Mouse (Mus musculus) stomach, embryonic 15.5 days (tissue): ENCODE measurements at regions not wholly inside any gene's neighbourhood (a gene's known extent, or its start where the extent isn't known, plus 50 kb on each side); places are given as distances from the start of the nearest gene placed in this dataset.

Experiments
- ATAC-seq: fragments of 200-750 bp; cut with Nextera tagmentation; 2 replicates; pipeline ENCODE4 v1.8.0; 2017; ENCODE audit warnings: low read depth, moderate number of reproducible peaks, moderate TSS enrichment; ENCODE audit not compliant: insufficient read depth, low FRiP score
- H3K27ac ChIP-seq: fragments of 300-500 bp; sonication (generic); 2 replicates; pipeline ENCODE4 v1.5.1; 2015; ENCODE audit warnings: mild to moderate bottlenecking, inconsistent platforms
- H3K27me3 ChIP-seq: fragments of 300-500 bp; sonication (generic); replicated peaks from 2 replicates; pipeline ENCODE4 v1.6.1; 2015; ENCODE audit warnings: inconsistent platforms
- H3K36me3 ChIP-seq: fragments of 300-500 bp; sonication (generic); 2 replicates; pipeline ENCODE4 v1.6.1; 2015; ENCODE audit warnings: inconsistent platforms
- H3K4me1 ChIP-seq: fragments of 300-500 bp; sonication (generic); 2 replicates; pipeline ENCODE4 v1.6.1; 2015; ENCODE audit warnings: inconsistent platforms
- H3K4me2 ChIP-seq: fragments of 300-500 bp; sonication (generic); 2 replicates; pipeline ENCODE4 v1.6.1; 2015; ENCODE audit warnings: mild to moderate bottlenecking, inconsistent platforms
- H3K4me3 ChIP-seq: fragments of 300-500 bp; sonication (generic); replicated peaks from 2 replicates; pipeline ENCODE4 v1.5.1; 2015; ENCODE audit warnings: inconsistent platforms
- H3K9ac ChIP-seq: fragments of 300-500 bp; sonication (generic); 2 replicates; pipeline ENCODE4 v1.6.1; 2015; ENCODE audit warnings: inconsistent platforms
- H3K9me3 ChIP-seq: fragments of 300-500 bp; sonication (generic); 2 replicates; pipeline ENCODE4 v1.6.1; 2016; ENCODE audit warnings: inconsistent platforms
- WGBS: fragments of 180-500 bp; shearing (Covaris S2); methylation state at CpG from one replicate; pipeline ENCODE4 v1.1.7; 2015; 5-methylcytosine and 5-hydroxymethylcytosine counted together

DNA sequence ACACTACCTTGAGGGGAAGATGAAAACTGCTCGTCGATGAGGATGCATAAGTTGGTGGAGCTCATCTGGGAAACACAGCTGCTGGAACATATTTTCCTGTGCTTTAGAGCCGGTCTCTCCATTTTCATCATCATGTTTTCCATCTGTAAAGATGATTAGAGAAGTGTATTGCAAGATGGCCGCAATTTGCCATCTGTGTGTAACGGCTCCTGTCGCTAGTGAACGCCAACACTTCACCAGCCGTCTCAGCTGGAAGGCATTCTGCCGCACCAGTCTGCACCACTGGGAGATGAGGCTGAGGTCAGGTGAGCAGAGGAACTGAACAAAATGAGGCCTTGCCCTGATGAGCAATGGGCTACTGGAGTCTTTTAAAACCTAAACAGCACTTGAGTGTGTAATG is 57.4 kb downstream of the Gm21962 start:
- Histone ChIP-seq H3K27ac (no peak overlapping the region), H3K9me3 (no peaks in the 10 kb centered on the region), H3K4me2 (no peak overlapping the region), H3K36me3 (no peaks in the 10 kb centered on the region), H3K27me3 (no peaks in the 10 kb centered on the region), H3K9ac (no peak overlapping the region), H3K4me1 (no peaks in the 10 kb centered on the region), H3K4me3 (no peak overlapping the region)
- ATAC-seq = no peak
- 90% methylated on average over 9 of the region's 9 CpGs for WGBS

DNA sequence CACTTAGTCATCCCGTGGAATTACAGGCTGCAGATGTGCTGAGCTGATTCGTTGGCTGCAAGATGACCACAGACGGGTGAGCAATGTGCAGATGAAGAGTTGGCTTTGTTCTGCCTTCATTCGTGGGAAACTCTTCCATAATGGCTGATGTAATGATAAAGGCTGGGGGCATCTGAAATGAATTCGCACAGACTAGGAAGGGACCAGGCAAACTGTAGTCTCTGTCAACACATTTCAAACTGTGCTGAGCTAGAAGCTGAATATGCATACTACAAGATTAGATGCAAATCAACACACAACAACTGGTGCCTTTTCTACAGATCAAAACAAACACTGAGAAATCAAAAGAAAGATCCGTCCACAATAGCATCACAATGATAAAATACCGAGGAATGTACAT is 58.1 kb downstream of the Gm21962 start:
- Histone ChIP-seq H3K27ac (no peak overlapping the region), H3K4me2 (no peak overlapping the region), H3K4me1 (no peaks in the 10 kb centered on the region), H3K4me3 (no peak overlapping the region), H3K27me3 (no peaks in the 10 kb centered on the region), H3K36me3 (no peaks in the 10 kb centered on the region), H3K9ac (no peak overlapping the region), H3K9me3 (no peaks in the 10 kb centered on the region)
- no peak for ATAC-seq
- WGBS = 64% methylated on average over 7 of the region's 7 CpGs

GRCm38 (mm10) chr3:137737222-137737800 is 66.0 kb downstream of the Gm21962 start:
- H3K4me2 ChIP-seq = no peak overlapping the region
- no peaks in the 10 kb centered on the region for H3K4me1 ChIP-seq
- 62% methylated on average over 12 of the region's 12 CpGs for whole genome bisulfite sequencing
- ATAC-seq = no peak
- no peak overlapping the region for H3K9ac ChIP-seq
- H3K27ac ChIP-seq = no peak overlapping the region
- no peak overlapping the region for H3K4me3 ChIP-seq
- no peaks in the 10 kb centered on the region for H3K36me3 ChIP-seq
- H3K27me3 ChIP-seq = no peaks in the 10 kb centered on the region
- no peaks in the 10 kb centered on the region for H3K9me3 ChIP-seq

GRCm38 (mm10) chr3:137741528-137741927 is 70.2 kb downstream of the Gm21962 start:
- Histone ChIP-seq H3K27ac (no peak overlapping the region), H3K36me3 (no peaks in the 10 kb centered on the region), H3K4me1 (no peaks in the 10 kb centered on the region), H3K4me3 (no peak overlapping the region), H3K9me3 (no peaks in the 10 kb centered on the region), H3K27me3 (no peaks in the 10 kb centered on the region), H3K4me2 (no peak overlapping the region), H3K9ac (no peak overlapping the region)
- no peak for ATAC-seq
- WGBS = 84% methylated on average over 9 of the region's 9 CpGs

DNA sequence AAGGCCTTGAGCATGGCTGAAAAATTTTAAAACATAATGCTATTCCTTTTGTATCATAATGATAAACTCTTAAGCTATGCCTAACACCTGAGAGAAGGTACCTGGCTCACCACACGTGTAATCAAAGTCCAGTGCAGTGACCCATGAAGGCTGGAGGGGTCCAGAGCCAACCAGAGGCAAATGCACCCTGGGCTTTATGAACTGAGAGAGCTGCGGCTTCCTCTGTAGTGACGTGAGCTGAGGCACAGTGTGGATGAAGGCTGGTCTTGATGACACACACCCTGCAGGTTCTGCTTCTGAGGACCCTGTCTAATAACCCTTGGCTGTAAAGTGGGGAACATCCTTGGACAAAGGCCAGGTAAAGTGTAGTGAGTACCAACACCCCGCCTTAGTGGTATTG is 70.8 kb downstream of the Gm21962 start:
- Histone ChIP-seq H3K27ac (no peak overlapping the region), H3K27me3 (no peaks in the 10 kb centered on the region), H3K9me3 (no peaks in the 10 kb centered on the region), H3K36me3 (no peaks in the 10 kb centered on the region), H3K4me3 (no peak overlapping the region), H3K9ac (no peak overlapping the region), H3K4me1 (no peaks in the 10 kb centered on the region), H3K4me2 (no peak overlapping the region)
- no peak for ATAC-seq
- WGBS = 75% methylated on average over 4 of the region's 4 CpGs

DNA sequence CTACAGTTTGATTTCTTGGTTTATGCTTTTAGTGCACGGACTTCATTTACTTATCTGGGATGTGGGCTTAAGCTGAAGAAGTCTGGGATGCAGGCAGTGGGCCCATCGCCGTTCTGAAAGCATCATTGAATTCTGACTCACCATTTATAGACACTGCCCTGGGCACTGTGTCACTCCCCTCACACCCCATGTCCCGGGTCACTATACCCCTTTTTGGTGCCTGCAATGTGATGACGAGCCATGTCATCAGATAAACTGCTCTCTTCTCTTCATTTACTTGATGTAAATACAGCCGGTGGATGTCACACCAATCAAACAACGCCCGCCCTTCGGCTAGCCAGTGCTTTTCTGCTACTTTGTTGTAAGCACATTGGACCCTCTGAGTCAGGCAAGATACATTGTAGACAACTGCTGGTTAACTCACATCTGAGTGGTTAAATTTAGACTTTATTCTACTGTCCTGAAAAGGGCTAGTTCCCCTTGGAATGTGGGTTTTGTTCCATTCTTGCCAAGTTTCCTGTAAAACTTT is 80.5 kb downstream of the Gm21962 start:
- Histone ChIP-seq H3K4me1 (peaks cover 8% of the 10 kb centered on the region; the same call in 1 of the 2 replicates), H3K9me3 (no peaks in the 10 kb centered on the region), H3K36me3 (no peaks in the 10 kb centered on the region), H3K27ac (no peak overlapping the region), H3K4me2 (no peak overlapping the region), H3K27me3 (no peaks in the 10 kb centered on the region), H3K9ac (no peak overlapping the region), H3K4me3 (no peak overlapping the region)
- no peak for ATAC-seq
- WGBS = 77% methylated on average over 9 of the region's 9 CpGs

DNA sequence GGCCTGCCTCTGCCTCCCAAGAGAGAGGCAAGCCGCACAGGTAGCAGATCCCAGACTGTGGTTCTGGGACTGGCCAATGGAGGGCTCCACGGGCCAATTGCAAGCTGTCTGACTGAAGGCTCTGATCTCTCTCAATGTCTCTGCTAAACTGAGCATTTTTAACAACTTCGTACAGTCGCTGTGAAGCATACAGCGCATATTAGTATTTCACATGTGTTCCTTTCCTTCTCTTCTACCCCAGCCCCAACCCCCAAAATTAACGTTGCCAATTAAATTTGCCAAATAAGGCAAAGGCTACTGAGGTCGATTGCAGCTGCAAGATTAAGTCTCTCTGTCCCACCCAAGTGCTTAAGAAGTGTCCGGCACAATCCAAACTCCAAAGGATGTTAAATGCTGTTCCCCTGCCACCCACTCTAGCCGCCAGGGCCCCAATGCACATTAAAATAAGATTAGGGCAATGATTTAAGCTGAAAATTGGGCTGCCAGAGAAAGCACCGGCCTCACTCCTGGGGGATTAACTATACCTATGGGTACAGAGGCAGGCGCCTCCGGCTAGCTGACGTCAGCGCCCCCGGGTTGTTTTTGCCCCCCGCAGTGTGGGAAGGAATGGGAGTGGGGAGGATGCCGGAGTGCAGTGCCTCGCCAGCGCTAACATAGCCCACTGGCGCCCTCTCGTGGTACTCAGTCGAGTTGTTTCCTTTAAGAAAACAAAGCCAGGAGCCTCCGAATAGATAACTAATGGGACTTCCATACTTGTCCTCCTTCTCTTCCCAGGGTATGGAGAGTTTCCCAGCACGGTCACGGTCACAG is 81.3 kb downstream of the Gm21962 start:
- H3K4me3 ChIP-seq = peak overlapping the region; percentile 41
- WGBS = 21% methylated on average over 25 of the region's 25 CpGs
- peaks cover 8% of the 10 kb centered on the region; the same call in 1 of the 2 replicates for H3K4me1 ChIP-seq
- H3K9ac ChIP-seq = no peak overlapping the region
- no peaks in the 10 kb centered on the region for H3K36me3 ChIP-seq
- ATAC-seq = peak; percentile 59; the same call in 1 of the 2 replicates
- no peaks in the 10 kb centered on the region for H3K9me3 ChIP-seq
- H3K27me3 ChIP-seq = no peaks in the 10 kb centered on the region
- H3K27ac ChIP-seq = no peak overlapping the region
- H3K4me2 ChIP-seq = peak overlapping the region; percentile 73

GRCm38 (mm10) chr3:137753257-137753654 is 81.9 kb downstream of the Gm21962 start:
- no peaks in the 10 kb centered on the region for H3K27me3 ChIP-seq
- H3K36me3 ChIP-seq = no peaks in the 10 kb centered on the region
- ATAC-seq = no peak
- H3K9me3 ChIP-seq = no peaks in the 10 kb centered on the region
- H3K4me1 ChIP-seq = peaks cover 8% of the 10 kb centered on the region; the same call in 1 of the 2 replicates
- WGBS = 41% methylated on average over 7 of the region's 7 CpGs
- no peak overlapping the region for H3K4me3 ChIP-seq
- H3K9ac ChIP-seq = no peak overlapping the region
- H3K4me2 ChIP-seq = peak overlapping the region; percentile 73
- H3K27ac ChIP-seq = no peak overlapping the region

GRCm38 (mm10) chr3:137755391-137755790 is 84.1 kb downstream of the Gm21962 start:
- Histone ChIP-seq H3K27ac (no peak overlapping the region), H3K9me3 (no peaks in the 10 kb centered on the region), H3K36me3 (no peaks in the 10 kb centered on the region), H3K27me3 (no peaks in the 10 kb centered on the region), H3K4me3 (no peak overlapping the region), H3K4me1 (peaks cover 8% of the 10 kb centered on the region; the same call in 1 of the 2 replicates), H3K4me2 (no peak overlapping the region), H3K9ac (no peak overlapping the region)
- WGBS = 82% methylated on average over 5 of the region's 5 CpGs
- no peak for ATAC-seq

GRCm38 (mm10) chr3:137762213-137762884 is 91.0 kb downstream of the Gm21962 start:
- no peaks in the 10 kb centered on the region for H3K4me1 ChIP-seq
- H3K27me3 ChIP-seq = no peaks in the 10 kb centered on the region
- no peaks in the 10 kb centered on the region for H3K9me3 ChIP-seq
- ATAC-seq = peak; percentile 43; the same call in 1 of the 2 replicates
- H3K36me3 ChIP-seq = no peaks in the 10 kb centered on the region
- 48% methylated on average over 14 of the region's 14 CpGs for WGBS
- H3K27ac ChIP-seq = no peak overlapping the region
- peak overlapping the region; percentile 21; the same call in 1 of the 2 replicates for H3K4me2 ChIP-seq
- H3K4me3 ChIP-seq = no peak overlapping the region
- H3K9ac ChIP-seq = no peak overlapping the region

DNA sequence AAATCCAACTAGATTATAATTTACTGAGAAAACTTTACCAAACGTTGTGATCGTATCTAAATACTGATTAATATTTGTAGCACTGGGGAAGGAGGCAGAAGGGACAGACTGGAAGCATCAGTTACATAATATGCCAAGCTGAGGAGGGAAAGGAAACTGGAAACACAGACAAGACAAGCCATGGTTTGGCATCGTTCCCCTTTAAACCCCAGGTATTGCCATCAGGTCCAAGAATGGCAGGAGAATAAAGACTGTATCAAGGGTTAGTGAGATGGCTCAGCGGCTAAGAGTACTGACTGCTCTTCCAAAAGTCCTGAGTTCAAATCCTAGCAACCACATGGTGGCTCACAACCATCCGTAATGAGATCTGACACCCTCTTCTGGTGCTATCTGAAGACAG is 92.1 kb downstream of the Gm21962 start:
- Histone ChIP-seq H3K4me1 (no peaks in the 10 kb centered on the region), H3K4me2 (no peak overlapping the region), H3K4me3 (no peak overlapping the region), H3K27ac (no peak overlapping the region), H3K9me3 (no peaks in the 10 kb centered on the region), H3K27me3 (no peaks in the 10 kb centered on the region), H3K9ac (no peak overlapping the region), H3K36me3 (no peaks in the 10 kb centered on the region)
- WGBS = 82% methylated on average over 5 of the region's 5 CpGs
- no peak for ATAC-seq

DNA sequence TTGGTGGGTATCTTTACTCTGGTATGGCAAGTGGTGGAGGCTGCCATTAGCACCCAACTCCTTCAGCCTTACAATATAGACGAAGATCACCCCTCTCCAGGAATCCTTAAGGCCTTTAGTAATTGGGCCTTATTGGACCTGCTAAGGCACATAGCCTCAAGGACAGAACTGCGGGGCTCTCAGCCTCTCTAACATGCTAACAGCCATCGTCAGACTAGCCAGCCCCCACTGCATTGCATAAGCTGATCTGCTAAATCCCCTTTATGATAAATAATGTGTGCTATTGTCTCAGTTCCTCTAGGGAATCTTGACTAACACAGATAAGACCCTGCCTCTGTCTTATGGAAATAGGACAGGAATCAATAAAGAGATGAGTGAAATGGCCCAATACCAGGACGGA is 95.7 kb upstream of the H2afz start:
- no peak for ATAC-seq
- no peak overlapping the region for H3K4me3 ChIP-seq
- H3K9ac ChIP-seq = no peak overlapping the region
- H3K4me2 ChIP-seq = no peak overlapping the region
- H3K9me3 ChIP-seq = no peaks in the 10 kb centered on the region
- no peaks in the 10 kb centered on the region for H3K4me1 ChIP-seq
- 83% methylated on average over 4 of the region's 4 CpGs for WGBS
- no peak overlapping the region for H3K27ac ChIP-seq
- H3K27me3 ChIP-seq = no peaks in the 10 kb centered on the region
- no peaks in the 10 kb centered on the region for H3K36me3 ChIP-seq
